Mouse (Mus musculus): ENCODE data around the gene Gdf15. TPM values are rescaled to one million over a fixed set of nuclear protein-coding genes. Genes with fewer than 3 reads are reported as not detected.

Gene Gdf15
- polyA plus RNA-seq, 1 experiment from 2014 or later: 0.22 TPM

DNA sequence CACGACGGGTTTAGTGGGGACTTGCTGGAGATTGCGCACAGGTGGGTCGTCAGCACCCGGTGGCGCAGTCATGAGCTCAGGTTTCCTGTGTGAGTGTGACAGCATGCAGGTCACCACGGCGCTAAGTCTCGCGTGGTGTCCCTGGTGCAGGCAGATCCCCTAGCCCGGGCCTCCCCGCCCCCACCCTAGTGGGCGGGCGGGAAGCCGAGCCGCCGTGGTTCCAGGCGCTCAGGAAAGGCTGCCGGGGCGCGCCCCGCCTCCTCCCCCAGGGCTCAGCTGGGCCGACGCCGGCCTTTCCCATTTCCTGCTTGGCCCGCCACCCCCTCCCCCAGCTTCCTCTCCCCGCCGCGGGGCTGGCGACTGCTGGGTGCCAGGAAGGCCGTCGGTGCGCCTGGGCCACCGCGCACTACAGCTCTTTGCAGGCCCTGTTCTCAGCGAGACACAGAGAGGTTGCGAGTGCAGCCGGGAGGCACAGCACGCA lies 22.8 kb downstream of the Gdf15 start:
- Histone ChIP-seq H3K36me3 (no peaks in the 10 kb centered on the region), H3K9ac (replicated peaks) (peak overlapping the region; percentile 38), H3K27me3 (replicated peaks) (no peaks in the 10 kb centered on the region), H3K9me3 (replicated peaks) (no peaks in the 10 kb centered on the region), H3K27ac (replicated peaks) (peak overlapping the region; percentile 88), H3K4me3 (replicated peaks) (peak overlapping the region; percentile 89), H3K4me2 (peak overlapping the region; percentile 74), H3K4me1 (peaks cover 73% of the 10 kb centered on the region)
- peak; percentile 47 for ATAC-seq (ENCODE audit: low FRiP score)
- 2% methylated on average over 39 of the region's 39 CpGs for WGBS

DNA sequence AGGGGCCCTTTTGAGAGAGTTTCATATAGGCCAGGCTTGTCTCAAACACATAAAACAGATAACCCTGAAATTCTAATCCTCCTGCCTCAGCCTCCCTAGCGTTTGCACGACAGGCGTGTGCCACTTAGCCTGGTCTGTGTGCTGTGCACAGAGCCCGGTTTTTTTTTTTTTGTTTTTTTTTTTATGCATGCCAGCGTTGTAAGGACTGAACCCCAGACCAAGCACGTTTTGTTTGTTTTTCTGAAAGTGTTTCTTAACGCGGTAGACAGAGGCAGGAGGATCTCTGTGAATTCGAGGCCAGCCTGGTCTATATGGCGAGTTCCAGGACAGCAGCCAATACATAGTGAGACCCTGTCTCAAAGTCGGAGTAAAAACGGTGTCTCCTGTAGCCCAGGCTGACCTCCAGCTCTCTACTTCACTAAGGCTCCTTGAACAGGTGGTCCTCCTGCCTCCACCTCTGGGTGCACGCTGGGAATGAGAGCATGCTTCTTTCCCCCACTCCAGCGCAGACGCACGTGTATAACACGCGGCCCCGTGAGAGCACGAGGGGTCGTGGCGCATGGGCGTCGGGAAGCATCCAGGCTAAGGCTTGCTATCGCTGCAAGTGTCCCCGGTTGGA lies 23.4 kb downstream of the Gdf15 start, which contains the start of gene Ssbp4:
TSS of gene Ssbp4 (minus strand) at position 124 of the 619 bp plus-strand sequence.
- H3K27ac ChIP-seq (replicated peaks): peak within 1 kb of the TSS; percentile 88
- H3K27me3 ChIP-seq (replicated peaks): no peaks in the 10 kb centered on the region
- peak within 1 kb of the TSS; percentile 89 for H3K9ac ChIP-seq (replicated peaks)
- WGBS: 4% methylated on average over 26 of the region's 26 CpGs
- peak within 1 kb of the TSS; percentile 74 for H3K4me2 ChIP-seq
- ATAC-seq (ENCODE audit: low FRiP score): peak; percentile 13
- peaks cover 76% of the 10 kb centered on the region for H3K4me1 ChIP-seq
- no peaks in the 10 kb centered on the region for H3K36me3 ChIP-seq
- H3K9me3 ChIP-seq (replicated peaks): no peaks in the 10 kb centered on the region
- H3K4me3 ChIP-seq (replicated peaks): peak within 1 kb of the TSS; percentile 89

DNA sequence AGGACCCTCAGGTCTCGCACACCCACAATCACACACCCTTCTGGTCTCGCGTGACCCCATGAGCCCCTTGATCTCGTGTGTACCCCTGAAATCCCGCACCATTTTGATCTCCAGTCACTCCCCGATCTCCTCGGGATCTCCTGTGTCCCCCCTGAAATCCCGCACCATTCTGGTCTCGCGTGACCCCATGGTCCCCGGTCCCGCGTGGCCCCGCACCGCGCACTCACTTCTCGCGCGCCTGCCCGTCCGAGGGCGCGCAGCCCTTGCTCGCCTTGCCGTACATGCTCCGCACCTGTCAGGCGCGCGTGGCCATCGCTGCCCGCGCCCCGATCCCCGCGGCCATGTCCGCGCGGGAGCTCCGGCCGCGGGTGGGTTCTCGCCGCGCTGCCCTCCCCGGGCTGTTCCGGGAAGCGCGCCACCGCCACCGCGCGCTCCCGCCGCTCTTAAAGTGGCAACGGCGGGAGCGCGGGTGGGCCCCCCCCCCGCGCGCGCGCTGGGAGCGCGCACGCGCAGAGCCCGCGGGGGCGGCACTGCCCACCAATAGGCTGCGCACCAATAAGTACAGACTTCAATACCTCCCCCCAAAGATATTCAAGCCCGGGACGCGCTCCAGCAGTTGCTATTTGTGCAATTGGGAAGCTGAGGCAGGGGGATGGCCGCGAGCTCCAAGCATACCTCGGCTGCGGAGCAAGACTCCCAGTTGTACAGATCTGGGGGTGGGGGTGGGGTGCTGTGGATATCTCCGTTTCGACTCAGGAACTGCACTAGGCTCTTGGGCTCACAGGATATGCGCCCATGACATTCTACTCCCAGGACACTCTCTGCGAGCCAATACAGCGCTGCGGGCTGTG lies 24.1 kb downstream of the Gdf15 start:
- WGBS: 1% methylated on average over 83 of the region's 84 CpGs
- Histone ChIP-seq H3K4me1 (peaks cover 76% of the 10 kb centered on the region), H3K9me3 (replicated peaks) (no peaks in the 10 kb centered on the region), H3K4me3 (replicated peaks) (peak overlapping the region; percentile 89), H3K27me3 (replicated peaks) (no peaks in the 10 kb centered on the region), H3K36me3 (0 out of 2 replicates have a peak, but pooled peaks cover under 1% of the 10 kb centered on the region), H3K9ac (replicated peaks) (peak overlapping the region; percentile 89), H3K4me2 (peak overlapping the region; percentile 74), H3K27ac (replicated peaks) (peak overlapping the region; percentile 88)
- ATAC-seq (ENCODE audit: low FRiP score): peak; percentile 29

DNA sequence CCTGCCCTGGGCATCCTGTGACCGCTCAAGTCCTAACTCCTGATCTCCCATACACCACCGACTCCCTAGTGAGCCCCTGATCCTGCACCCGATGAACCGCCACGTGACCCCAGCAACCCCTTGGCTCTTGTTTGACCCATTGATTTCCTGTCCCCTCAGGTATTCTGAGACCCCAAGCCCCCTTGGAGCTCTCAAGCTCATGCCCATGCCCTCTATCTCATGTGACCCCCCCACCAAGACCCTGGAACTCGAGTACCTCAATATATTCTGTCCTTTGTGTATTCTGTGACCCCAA lies 24.7 kb downstream of the Gdf15 start:
- H3K4me3 ChIP-seq (replicated peaks): peak overlapping the region; percentile 89
- 0 out of 2 replicates have a peak, but pooled peaks cover 4% of the 10 kb centered on the region for H3K36me3 ChIP-seq
- no peaks in the 10 kb centered on the region for H3K9me3 ChIP-seq (replicated peaks)
- H3K4me1 ChIP-seq: peaks cover 76% of the 10 kb centered on the region
- no peaks in the 10 kb centered on the region for H3K27me3 ChIP-seq (replicated peaks)
- peak overlapping the region; percentile 74 for H3K4me2 ChIP-seq
- peak overlapping the region; percentile 89 for H3K9ac ChIP-seq (replicated peaks)
- peak overlapping the region; percentile 88 for H3K27ac ChIP-seq (replicated peaks)
- WGBS: 29% methylated on average over 6 of the region's 6 CpGs
- no peak for ATAC-seq (ENCODE audit: low FRiP score)

DNA sequence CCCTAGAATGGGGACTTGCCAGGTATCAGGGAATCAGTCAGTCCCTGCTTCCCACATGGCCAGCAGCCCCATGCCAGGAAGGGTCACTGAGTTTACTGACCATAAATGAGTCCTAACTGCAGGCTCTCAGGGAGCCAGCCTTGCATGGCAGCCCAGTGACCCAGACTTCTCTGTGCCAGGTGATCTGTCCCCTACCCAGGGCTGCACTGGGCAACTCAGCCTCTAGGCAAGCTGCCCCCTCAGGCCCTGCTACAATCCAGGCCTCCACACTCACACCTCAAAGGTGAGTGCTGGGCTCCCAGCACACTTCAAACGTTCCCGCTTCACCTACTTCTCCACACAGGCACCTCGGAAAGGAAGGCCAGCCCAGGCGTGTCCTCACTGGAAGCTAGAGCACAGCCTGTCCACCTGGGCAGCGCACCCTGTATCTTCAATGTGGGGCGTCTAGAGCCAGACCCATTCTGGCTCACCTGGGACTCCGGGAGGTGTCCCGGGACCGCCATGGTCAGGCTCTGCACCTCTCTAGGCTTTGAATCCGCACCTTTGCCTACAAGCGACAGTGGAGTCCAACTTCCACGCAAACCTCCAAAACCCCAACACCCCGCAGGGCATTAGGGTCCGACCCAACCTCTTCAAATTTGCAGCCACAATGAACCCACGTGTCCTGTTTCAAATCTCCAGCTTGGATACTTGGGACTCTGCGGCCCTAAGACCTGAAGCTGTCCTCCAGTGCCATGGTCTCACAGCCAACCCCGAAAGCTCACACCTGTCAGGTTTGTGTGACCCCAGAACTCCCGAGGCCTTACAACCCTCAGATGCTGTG lies 25.3 kb downstream of the Gdf15 start:
- Histone ChIP-seq H3K4me2 (peak overlapping the region; percentile 74), H3K27ac (replicated peaks) (0 out of 2 replicates have a peak overlapping the region, but pooled peaks have one; percentile 33), H3K4me1 (peaks cover 76% of the 10 kb centered on the region), H3K4me3 (replicated peaks) (peak overlapping the region; percentile 89), H3K9ac (replicated peaks) (peak overlapping the region; percentile 89), H3K36me3 (0 out of 2 replicates have a peak, but pooled peaks cover 8% of the 10 kb centered on the region), H3K27me3 (replicated peaks) (no peaks in the 10 kb centered on the region), H3K9me3 (replicated peaks) (no peaks in the 10 kb centered on the region)
- WGBS: 69% methylated on average over 18 of the region's 18 CpGs
- no peak for ATAC-seq (ENCODE audit: low FRiP score)

DNA sequence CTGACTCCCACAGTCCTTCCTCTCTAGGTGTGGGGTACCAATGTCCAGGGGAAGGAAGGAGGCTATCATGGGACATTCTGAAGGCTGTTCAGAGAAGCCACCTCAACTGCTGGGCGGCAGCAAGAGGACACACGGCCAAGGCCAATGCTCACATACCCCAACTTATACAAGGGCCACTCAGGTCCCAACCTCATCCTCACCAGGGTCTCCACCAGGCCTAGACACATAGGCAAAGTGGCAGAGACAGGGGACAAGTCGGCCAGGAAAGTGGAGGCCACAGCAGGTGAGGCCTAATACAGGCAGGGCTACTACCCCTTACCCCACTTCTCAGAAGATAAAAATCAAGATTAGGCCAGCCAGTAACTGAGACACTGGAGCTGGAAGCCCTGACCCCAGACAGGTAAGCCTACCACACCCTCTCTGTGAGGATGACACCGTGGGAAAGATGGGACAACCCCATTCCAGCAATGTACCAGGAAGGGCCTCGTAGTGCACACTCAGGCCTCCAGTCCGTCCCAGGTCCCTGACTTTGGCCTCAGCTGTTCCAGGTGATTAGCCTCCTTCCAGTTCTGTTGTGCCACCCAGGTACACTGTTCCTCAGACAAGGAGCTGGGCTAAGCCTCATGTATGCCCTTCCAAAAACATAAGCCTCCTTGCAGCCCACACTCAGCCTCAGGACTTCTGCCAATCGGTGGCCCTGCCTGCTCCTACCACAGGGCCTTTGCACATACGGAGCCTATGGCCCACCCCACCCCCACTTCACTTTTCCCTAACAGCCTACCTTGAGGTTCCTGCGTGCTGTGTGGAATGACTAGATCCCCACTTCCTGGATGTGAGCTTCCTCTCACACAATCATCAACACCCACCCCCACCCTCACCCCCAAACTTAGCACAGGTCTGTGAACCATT lies 26.1 kb downstream of the Gdf15 start:
- Histone ChIP-seq H3K27ac (replicated peaks) (no peak overlapping the region), H3K36me3 (0 out of 2 replicates have a peak, but pooled peaks cover 8% of the 10 kb centered on the region), H3K4me1 (peaks cover 75% of the 10 kb centered on the region), H3K9ac (replicated peaks) (no peak overlapping the region), H3K9me3 (replicated peaks) (no peaks in the 10 kb centered on the region), H3K4me2 (peak overlapping the region; percentile 74), H3K27me3 (replicated peaks) (no peaks in the 10 kb centered on the region), H3K4me3 (replicated peaks) (no peak overlapping the region)
- WGBS: 89% methylated on average over 9 of the region's 9 CpGs
- ATAC-seq (ENCODE audit: low FRiP score): no peak

DNA sequence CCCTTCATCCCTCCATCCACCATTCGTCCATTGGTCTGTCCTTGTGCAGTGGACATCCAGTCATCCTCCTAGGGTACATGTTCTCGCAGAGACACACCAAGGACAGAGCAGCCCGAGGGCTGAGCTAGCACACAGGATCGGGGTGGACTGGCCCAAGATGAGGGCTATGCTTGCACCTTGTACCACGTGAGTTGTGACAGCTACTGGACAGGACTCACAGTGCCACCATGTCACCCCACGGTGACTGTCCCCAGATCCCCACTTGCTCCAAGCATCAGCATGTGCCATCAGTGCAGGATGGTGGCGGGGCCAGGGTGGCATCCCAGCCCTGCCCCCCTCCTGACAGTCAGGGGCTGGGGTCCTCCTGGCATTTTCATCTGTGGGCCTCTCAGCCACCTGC lies 27.7 kb downstream of the Gdf15 start:
- ATAC-seq (ENCODE audit: low FRiP score): no peak
- Histone ChIP-seq H3K4me3 (replicated peaks) (no peak overlapping the region), H3K27me3 (replicated peaks) (no peaks in the 10 kb centered on the region), H3K9ac (replicated peaks) (no peak overlapping the region), H3K27ac (replicated peaks) (no peak overlapping the region), H3K9me3 (replicated peaks) (no peaks in the 10 kb centered on the region), H3K4me1 (peaks cover 75% of the 10 kb centered on the region), H3K4me2 (no peak overlapping the region), H3K36me3 (0 out of 2 replicates have a peak, but pooled peaks cover 8% of the 10 kb centered on the region)
- WGBS: 86% methylated on average over 7 of the region's 7 CpGs

DNA sequence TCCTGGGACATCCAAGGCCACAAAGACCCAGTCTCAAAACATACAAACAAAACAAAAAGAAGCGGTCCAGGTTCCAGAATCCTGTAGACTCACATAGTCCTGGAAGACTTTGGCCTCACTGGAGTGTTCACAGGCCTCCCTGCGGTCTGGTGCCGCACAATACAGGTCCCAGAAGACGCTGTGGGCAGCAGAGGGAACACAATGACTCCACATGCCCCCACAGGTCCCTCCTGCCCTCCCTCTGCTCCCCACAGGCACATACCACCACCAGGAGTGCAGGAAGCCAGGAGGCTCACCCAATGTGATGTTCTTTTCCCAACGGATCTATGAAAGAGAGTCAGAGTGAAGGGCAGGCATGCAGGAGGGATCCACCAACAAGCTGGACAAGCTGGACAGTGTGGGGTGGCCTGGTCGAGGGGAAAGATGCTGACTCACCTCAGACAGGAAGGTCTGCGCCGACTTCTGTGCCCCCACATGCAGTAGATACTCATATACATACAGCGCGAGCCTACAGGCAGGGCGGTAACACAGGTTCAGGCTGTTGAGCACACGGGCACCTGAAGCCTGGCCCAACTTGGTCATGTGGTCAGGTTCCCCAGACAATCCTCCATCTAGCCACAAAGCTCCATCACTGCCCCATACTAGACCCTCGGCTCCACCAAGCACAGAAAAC lies 30.0 kb downstream of the Gdf15 start:
- no peak overlapping the region for H3K4me3 ChIP-seq (replicated peaks)
- 0 out of 2 replicates have a peak, but pooled peaks cover 8% of the 10 kb centered on the region for H3K36me3 ChIP-seq
- H3K27ac ChIP-seq (replicated peaks): peak overlapping the region; percentile 71; the same call in 1 of the 2 replicates
- no peaks in the 10 kb centered on the region for H3K27me3 ChIP-seq (replicated peaks)
- H3K9me3 ChIP-seq (replicated peaks): no peaks in the 10 kb centered on the region
- peaks cover 76% of the 10 kb centered on the region for H3K4me1 ChIP-seq
- 95% methylated on average over 13 of the region's 13 CpGs for WGBS
- ATAC-seq (ENCODE audit: low FRiP score): no peak
- no peak overlapping the region for H3K9ac ChIP-seq (replicated peaks)
- no peak overlapping the region for H3K4me2 ChIP-seq

DNA sequence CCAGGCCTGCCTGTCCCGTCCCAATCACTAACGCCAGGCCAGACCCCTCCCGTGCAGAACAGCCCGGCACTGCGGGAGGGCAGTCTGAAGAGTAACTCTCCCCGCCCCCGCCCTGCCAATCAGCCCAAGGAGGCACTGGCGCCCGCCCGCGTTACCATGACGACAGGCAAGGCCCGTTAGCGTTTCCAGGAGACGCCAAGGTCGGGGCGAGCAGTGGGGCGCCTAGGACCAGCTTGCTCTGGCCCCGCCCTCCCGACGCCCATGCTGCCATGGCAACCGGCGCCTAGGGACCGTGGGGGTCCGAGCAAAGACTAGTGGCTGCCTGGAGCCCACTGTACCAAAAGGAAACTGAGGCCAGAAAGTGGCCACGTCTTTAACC lies 31.0 kb downstream of the Gdf15 start:
- H3K4me3 ChIP-seq (replicated peaks): 0 out of 2 replicates have a peak overlapping the region, but pooled peaks have one; percentile 9
- H3K27me3 ChIP-seq (replicated peaks): no peaks in the 10 kb centered on the region
- peak; percentile 46; the same call in 1 of the 2 replicates for ATAC-seq (ENCODE audit: low FRiP score)
- H3K36me3 ChIP-seq: peaks cover 12% of the 10 kb centered on the region; the same call in 1 of the 2 replicates
- no peaks in the 10 kb centered on the region for H3K9me3 ChIP-seq (replicated peaks)
- WGBS: 2% methylated on average over 24 of the region's 26 CpGs
- no peak overlapping the region for H3K9ac ChIP-seq (replicated peaks)
- H3K27ac ChIP-seq (replicated peaks): peak overlapping the region; percentile 71
- peak overlapping the region; percentile 51 for H3K4me2 ChIP-seq
- peaks cover 76% of the 10 kb centered on the region for H3K4me1 ChIP-seq
